Mouse (Mus musculus) embryonic fibroblast, embryonic 13.5 days (primary cell): ENCODE measurements at regions not wholly inside any gene's neighbourhood (a gene's known extent, or its start where the extent isn't known, plus 50 kb on each side); places are given as distances from the start of the nearest gene placed in this dataset.

ENCODE experiments used
- CTCF ChIP-seq: IDR thresholded peaks from 2 replicates; pipeline ENCODE4 v1.5.1; 2011; ENCODE audit warnings: mild to moderate bottlenecking, control low read depth, low read length, moderate library complexity, borderline replicate concordance; ENCODE audit not compliant: insufficient read depth
- POLR2A ChIP-seq: IDR thresholded peaks from 2 replicates; pipeline ENCODE4 v1.6.1; 2011; ENCODE audit warnings: low read depth, mild to moderate bottlenecking, control low read depth, low read length, moderate library complexity

DNA sequence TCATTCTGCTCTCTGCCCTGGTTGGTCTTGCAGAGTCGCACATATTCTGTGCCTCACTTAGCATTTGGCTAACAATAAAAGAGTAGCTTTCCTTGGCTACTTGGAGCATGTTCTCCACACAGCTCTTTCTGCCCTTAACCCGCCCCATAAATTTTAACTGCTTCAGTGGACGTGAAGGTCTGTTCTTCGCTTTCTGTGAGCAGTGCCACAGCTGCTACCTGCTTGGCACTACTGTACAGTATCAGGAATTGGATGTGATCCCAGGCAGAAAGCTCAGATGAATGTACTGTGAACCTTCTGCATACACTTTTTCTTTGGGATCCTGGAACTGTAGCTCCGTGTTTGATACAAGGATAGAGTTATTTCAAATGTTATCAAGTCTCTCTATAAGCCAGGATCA lies 939.4 kb downstream of the Epha4 start:
- TF ChIP-seq POLR2A: no peak
- no peak for TF ChIP-seq CTCF
